Mouse (Mus musculus): ENCODE measurements around the gene Ttc5. TPM values are rescaled to one million over a fixed set of nuclear protein-coding genes. Genes with fewer than 3 reads are reported as not detected.
"Not testable (repeated sequence)": the region's sequence is repeated elsewhere in the genome, so short reads cannot be mapped to it uniquely, and the experiment has no call there.

Gene Ttc5
- polyA plus RNA-seq (2012; rRNA removed), result 61.4 and 70.5 TPM in 2 replicates

DNA sequence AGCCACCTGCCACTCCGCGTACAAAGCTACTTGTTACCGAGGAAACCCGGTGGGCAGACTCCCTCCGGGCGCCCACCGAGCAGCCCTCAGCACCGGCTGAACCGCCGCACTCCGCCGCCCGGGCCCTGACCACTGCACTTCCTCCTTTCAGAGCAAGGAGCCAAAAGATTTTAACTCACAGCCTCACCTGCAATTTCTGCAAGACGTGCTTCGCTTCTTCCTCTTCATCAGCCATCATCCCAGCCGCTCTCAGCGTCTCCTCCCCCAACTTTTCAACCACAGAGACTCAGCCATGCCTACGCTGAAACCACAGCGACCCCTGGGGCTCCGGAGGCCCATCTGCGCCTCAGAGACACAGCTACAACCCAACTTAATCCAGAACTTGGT lies at the start of gene Ttc5:
Ttc5 (minus strand) TSS at position 269 of the 387 bp plus-strand sequence.
- peak; percentile 65 to 95 for DNase-seq (ENCODE audit: extremely low spot score in 1 of 2, low spot score in 1 of 2)

GRCm38 (mm10) chr14:50834435-50834834 lies 49.1 kb upstream of the Ttc5 start:
- no peak for DNase-seq (ENCODE audit: extremely low spot score in 1 of 2, low spot score in 1 of 2)

DNA sequence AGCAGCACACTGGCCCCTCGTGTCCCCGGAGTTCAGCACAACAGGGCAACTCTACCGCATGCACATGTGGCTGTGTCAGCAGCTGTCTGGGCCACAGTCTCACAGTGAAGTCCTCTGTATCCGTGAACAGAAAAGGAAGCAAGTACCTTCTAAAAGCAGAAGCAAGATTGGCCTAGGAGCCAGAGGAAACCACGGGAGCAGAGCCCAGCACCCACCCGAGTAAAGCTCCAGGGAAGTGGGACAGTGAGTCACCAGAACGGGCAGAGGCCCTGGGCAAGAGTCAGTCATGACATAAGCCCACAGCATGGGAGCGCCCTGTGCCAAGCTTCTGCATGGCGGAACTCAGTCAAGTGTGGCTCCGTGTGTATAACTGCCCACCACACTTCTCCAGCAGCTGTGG lies 48.6 kb upstream of the Ttc5 start:
- DNase-seq (ENCODE audit: extremely low spot score in 1 of 2, low spot score in 1 of 2), result no peak

DNA sequence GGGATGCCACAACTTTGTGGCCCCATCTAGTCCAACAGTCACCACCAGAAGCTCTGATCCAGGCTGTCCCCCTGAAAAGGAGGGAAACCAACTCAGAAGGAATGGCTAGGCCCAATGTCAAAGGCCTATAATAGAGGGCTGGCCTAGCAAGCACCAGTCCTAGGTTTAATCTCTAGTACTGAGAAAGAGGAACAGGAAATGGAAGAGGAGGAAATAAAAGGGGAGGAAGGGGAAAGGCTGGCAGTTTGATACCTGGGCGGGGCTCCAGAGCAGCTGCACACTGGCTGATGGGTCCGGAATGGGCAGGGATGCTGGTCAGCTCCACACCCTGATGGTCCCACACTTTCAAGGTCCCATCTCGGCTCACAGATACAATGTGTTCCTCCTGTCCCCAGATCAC lies 44.6 kb upstream of the Ttc5 start:
- DNase-seq (ENCODE audit: extremely low spot score in 1 of 2, low spot score in 1 of 2), result no peak

- DNase-seq (ENCODE audit: extremely low spot score in 1 of 2, low spot score in 1 of 2), result peak in 1 of 2 experiments; percentile 30
Observed at GRCm38 (mm10) chr14:50826579-50826978, 41.3 kb upstream of the Ttc5 start.

GRCm38 (mm10) chr14:50824219-50824618 lies 38.9 kb upstream of the Ttc5 start:
- DNase-seq (ENCODE audit: extremely low spot score in 1 of 2, low spot score in 1 of 2), result no peak

GRCm38 (mm10) chr14:50823240-50823639 lies 37.9 kb upstream of the Ttc5 start:
- no peak for DNase-seq (ENCODE audit: extremely low spot score in 1 of 2, low spot score in 1 of 2)

GRCm38 (mm10) chr14:50813060-50813459 lies 27.7 kb upstream of the Ttc5 start:
- no peak for DNase-seq (ENCODE audit: extremely low spot score in 1 of 2, low spot score in 1 of 2)

- DNase-seq (ENCODE audit: extremely low spot score in 1 of 2, low spot score in 1 of 2), result peak; percentile 97 to 100
Observed at GRCm38 (mm10) chr14:50807487-50808072, 22.3 kb upstream of the Ttc5 start, which contains the start of the genes Ccnb1ip1 and Parp2. TSS of gene Ccnb1ip1 (minus strand) at chr14:50807732. TSS of gene Parp2 (plus strand) at chr14:50807841.

DNA sequence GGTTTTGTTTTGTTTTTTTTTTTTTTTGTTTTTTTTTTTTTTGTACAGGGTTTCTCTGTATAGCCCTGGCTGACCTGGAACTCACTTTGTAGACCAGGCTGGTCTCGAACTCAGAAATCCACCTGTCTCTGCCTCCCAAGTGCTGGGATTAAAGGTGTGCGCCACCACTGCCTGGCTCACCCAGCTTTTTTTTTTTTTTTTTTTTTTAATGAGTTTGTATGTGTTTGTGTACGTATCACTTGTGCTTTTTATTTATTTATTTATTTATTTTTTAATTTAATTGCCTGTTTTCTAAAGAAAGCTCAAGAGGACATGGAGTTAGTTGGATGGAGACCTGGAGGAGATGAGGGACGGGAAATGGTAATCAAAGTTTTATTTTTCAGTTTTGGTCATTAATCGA lies 21.1 kb upstream of the Ttc5 start:
- DNase-seq (ENCODE audit: extremely low spot score in 1 of 2, low spot score in 1 of 2), result not testable (repeated sequence)

DNA sequence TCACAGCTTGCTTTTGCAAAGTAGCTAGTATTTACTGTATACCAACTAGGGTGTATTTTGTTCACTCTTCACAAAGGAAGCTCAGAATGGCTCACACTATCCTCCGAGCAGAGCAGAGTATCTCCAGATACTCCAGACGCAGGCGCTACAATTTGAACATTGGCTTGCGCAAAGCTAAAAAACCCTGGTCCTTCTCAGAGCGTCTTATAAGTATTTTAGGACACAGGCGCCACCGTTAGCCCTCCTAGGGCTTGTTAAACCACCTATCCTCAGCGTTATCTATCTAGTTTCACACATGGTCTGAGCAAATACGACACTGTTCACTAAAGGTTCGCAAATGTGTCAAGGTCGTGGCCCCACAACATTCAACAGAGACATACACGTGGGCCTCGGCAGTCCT lies 19.4 kb upstream of the Ttc5 start:
- DNase-seq (ENCODE audit: extremely low spot score in 1 of 2, low spot score in 1 of 2), result no peak

GRCm38 (mm10) chr14:50802843-50803562 lies 17.7 kb upstream of the Ttc5 start:
- peak in 1 of 2 experiments; percentile 30 for DNase-seq (ENCODE audit: extremely low spot score in 1 of 2, low spot score in 1 of 2)

GRCm38 (mm10) chr14:50802441-50802840 lies 17.1 kb upstream of the Ttc5 start:
- DNase-seq (ENCODE audit: extremely low spot score in 1 of 2, low spot score in 1 of 2), result no peak

- DNase-seq (ENCODE audit: extremely low spot score in 1 of 2, low spot score in 1 of 2), result peak in 1 of 2 experiments; percentile 78
Observed at GRCm38 (mm10) chr14:50799502-50800259, 14.4 kb upstream of the Ttc5 start.

DNA sequence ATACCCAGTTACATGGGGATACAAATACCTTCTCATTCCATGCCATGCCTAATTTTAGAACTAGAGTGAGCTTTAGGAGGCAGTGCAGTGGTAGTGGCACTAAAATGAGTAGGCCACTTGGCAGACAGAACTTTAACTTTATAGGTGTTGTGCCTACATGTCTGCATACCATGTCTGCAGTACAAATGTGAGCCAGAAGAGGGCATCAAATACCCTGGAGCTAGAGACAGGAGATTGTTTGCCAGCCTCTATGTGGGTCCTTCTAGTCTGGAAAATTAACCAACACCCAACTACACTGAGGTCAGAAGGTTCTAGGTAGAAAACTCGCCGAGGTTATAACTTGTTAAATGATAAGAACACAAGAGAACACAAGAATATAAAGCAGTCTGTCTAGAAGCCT lies 13.2 kb upstream of the Ttc5 start:
- no peak for DNase-seq (ENCODE audit: extremely low spot score in 1 of 2, low spot score in 1 of 2)

GRCm38 (mm10) chr14:50796464-50796863 lies 11.1 kb upstream of the Ttc5 start:
- DNase-seq (ENCODE audit: extremely low spot score in 1 of 2, low spot score in 1 of 2), result no peak

- no peak for DNase-seq (ENCODE audit: extremely low spot score in 1 of 2, low spot score in 1 of 2)
Observed at GRCm38 (mm10) chr14:50795965-50796364, 10.6 kb upstream of the Ttc5 start.

DNA sequence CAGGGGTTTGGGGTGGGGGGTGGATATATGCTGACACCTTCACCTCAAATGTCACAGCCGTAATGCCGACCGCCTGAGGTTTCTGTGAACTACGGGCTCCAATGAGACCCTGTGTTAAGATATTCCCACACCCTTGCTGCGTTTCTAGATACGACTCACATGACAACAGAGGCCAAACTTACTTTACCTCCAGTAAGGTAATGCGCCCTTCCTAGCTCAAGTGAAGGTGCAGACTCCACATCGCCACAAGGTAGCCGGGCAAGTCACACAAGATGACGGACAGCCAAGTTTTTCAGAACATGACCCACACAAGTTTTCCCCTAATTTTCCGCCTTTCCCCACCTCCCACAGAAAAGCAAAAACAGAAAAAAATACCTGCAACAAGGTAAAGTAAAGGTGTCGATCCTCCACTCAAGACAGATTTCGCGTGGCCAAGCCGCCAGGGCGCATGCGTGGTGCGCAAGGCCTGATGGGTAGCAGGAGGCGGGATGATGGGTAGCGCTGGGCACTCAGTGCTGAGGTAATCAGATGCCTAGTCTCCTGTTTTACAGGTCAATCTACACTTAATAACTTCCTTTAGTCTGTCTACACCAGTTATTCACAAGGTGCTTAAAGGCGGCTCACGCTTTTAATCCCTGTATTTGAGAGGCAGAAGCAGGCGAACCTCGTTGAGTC lies 10.1 kb upstream of the Ttc5 start:
- no peak for DNase-seq (ENCODE audit: extremely low spot score in 1 of 2, low spot score in 1 of 2)

DNA sequence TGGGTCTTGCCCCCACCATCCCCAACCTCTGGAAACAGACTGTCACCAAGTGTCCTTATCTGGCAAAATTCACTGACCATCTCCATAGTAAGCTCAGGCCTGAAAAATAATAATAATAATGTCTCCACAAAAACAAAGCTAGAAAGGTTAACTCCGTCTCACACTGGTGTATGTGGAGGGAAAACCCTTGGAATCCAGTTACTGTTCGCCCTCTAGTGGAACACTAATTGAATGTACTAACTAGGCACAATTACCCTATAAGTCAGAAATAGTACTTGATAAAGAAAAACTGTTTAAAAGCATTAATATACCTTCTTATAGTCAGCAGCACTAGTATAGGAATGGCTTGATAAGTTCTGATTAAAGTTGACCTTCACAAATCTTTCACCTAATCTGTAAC lies 2.8 kb upstream of the Ttc5 start:
- DNase-seq (ENCODE audit: extremely low spot score in 1 of 2, low spot score in 1 of 2), result no peak

DNA sequence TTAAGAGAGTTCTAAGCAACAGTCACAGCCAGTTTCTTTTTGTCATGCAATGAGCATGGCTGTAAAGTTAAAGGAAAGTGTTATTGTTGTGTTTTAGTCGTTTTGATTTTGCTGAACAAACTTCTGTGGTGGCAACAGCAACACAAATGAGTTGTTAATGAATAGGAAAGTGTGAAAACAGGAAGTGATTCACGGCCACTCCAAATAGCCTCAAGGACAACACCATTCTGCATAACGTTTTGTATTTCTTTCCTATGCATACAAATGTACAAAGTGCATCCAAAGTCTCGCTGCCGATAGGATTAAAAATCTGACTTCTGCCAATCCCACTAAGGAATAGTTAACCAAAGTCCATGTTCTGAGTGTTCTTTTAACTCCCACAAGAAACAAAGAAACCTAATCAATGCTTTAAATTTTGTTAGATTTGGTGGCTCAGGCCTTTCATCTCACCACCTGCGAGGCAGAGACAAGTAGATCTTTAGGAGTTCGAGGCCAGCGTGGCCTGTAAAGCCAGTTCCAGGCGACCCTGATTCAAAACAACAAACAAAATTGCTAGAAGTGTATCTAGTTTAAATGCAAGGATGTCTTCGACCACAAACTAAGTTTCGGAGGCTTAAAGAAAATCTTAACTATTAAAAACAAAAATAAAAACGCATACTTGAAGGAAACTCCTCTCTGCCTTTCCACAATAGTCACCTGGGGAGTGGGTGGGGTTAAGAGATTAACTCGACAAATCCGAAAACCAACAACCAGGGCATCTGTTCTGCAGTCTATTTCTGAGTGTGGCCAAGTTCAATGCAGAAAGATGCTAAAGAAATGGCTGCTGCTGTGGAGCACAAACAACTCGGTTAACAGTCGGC lies 698 bp downstream of the Ttc5 start:
- no peak for DNase-seq (ENCODE audit: extremely low spot score in 1 of 2, low spot score in 1 of 2)

Data from frontal cortex, adult 2 months (tissue).